Mouse (Mus musculus) splenic B cell, adult 2 months (primary cell): ENCODE results near the gene Gimap3.
A peak's percentile ranks its signal among the peaks of the same experiment; 100 is the strongest.

Experiments used
- DNase-seq: peaks from one replicate; pipeline ENCODE4 v3.0.0-alpha.2; 2011; ENCODE audit warnings: low read depth, low spot score
- H3K27me3 ChIP-seq: 2 replicates; pipeline ENCODE4 v1.6.1; 2012; ENCODE audit warnings: mild to moderate bottlenecking, low read length, moderate library complexity, mixed read lengths; ENCODE audit not compliant: control insufficient read depth, poor library complexity, insufficient read depth, severe bottlenecking
- H3K36me3 ChIP-seq: 2 replicates; pipeline ENCODE4 v1.6.1; 2012; ENCODE audit warnings: mild to moderate bottlenecking, low read length, moderate library complexity, mixed read lengths; ENCODE audit not compliant: control insufficient read depth, poor library complexity, insufficient read depth, severe bottlenecking

Gene Gimap3

GRCm38 (mm10) chr6:48737053-48737452 lies 33.6 kb downstream of the Gimap3 start:
- DNase-seq: no peak
- Histone ChIP-seq H3K27me3 (no peaks in the 10 kb centered on the region), H3K36me3 (peaks cover 7% of the 10 kb centered on the region)

GRCm38 (mm10) chr6:48733660-48734059 lies 37.0 kb downstream of the Gimap3 start:
- no peak for DNase-seq
- Histone ChIP-seq H3K36me3 (peaks cover 2% of the 10 kb centered on the region), H3K27me3 (no peaks in the 10 kb centered on the region)

GRCm38 (mm10) chr6:48732864-48733304 lies 37.8 kb downstream of the Gimap3 start:
- Histone ChIP-seq H3K27me3 (no peaks in the 10 kb centered on the region), H3K36me3 (peaks cover 2% of the 10 kb centered on the region)
- DNase-seq: peak; percentile 93

- no peak for DNase-seq
- H3K36me3 ChIP-seq: peaks cover 2% of the 10 kb centered on the region
- no peaks in the 10 kb centered on the region for H3K27me3 ChIP-seq
These were observed 42.9 kb downstream of the Gimap3 start for GRCm38 (mm10) chr6:48727761-48728160.

- DNase-seq: peak; percentile 83
- H3K36me3 ChIP-seq: peaks cover 2% of the 10 kb centered on the region
- H3K27me3 ChIP-seq: no peaks in the 10 kb centered on the region
These were observed 45.2 kb downstream of the Gimap3 start for GRCm38 (mm10) chr6:48725476-48725875.

- peaks cover 2% of the 10 kb centered on the region for H3K36me3 ChIP-seq
- no peak for DNase-seq
- no peaks in the 10 kb centered on the region for H3K27me3 ChIP-seq
These were observed 47.2 kb downstream of the Gimap3 start for GRCm38 (mm10) chr6:48723468-48723867.

- DNase-seq: no peak
- H3K27me3 ChIP-seq: no peaks in the 10 kb centered on the region
- H3K36me3 ChIP-seq: peaks cover 2% of the 10 kb centered on the region
These were observed 50.3 kb downstream of the Gimap3 start for GRCm38 (mm10) chr6:48720326-48720725.

- no peaks in the 10 kb centered on the region for H3K27me3 ChIP-seq
- peak; percentile 77 for DNase-seq
- no peaks in the 10 kb centered on the region; the same call in 1 of the 2 replicates for H3K36me3 ChIP-seq
These were observed 52.2 kb downstream of the Gimap3 start, which contains the start of the genes Gm28053 and Gimap7 for GRCm38 (mm10) chr6:48718455-48718854. Gene Gm28053, plus strand, starts transcription at chr6:48718607. Gene Gimap7, plus strand, starts transcription at chr6:48718621.
